Mouse (Mus musculus) liver, embryonic 14.5 days (tissue): Measurements from ENCODE around the gene Jade1. TPM values are rescaled to one million over a fixed set of nuclear protein-coding genes. Genes with fewer than 3 reads are reported as not detected.

Source experiments
- ATAC-seq: fragments of 200-750 bp; cut with Nextera tagmentation; 2 replicates; pipeline ENCODE4 v1.8.0; 2017; ENCODE audit warnings: moderate number of reproducible peaks, mild to moderate bottlenecking, moderate library complexity; ENCODE audit not compliant: insufficient read depth
- DNase-seq, 3 experiments: peaks; one replicate each; pipeline ENCODE4 v3.0.0-alpha.2; 2012 to 2013; ENCODE audit warnings: low read depth in 3 of 3, low spot score in 3 of 3
- H3K27ac ChIP-seq: fragments of 300-500 bp; sonication (generic); 2 replicates; pipeline ENCODE4 v1.5.1; 2014; ENCODE audit warnings: moderate library complexity, mild to moderate bottlenecking, control low read depth, inconsistent platforms
- H3K27me3 ChIP-seq: fragments of 300-500 bp; sonication (generic); 2 replicates; pipeline ENCODE4 v1.6.1; 2014; ENCODE audit warnings: mild to moderate bottlenecking, low read length, moderate library complexity; ENCODE audit not compliant: control insufficient read depth, insufficient read depth
- H3K36me3 ChIP-seq: fragments of 300-500 bp; sonication (generic); replicated peaks from 2 replicates; pipeline ENCODE4 v1.6.1; 2014; ENCODE audit warnings: low read depth; ENCODE audit not compliant: control insufficient read depth, insufficient read depth
- H3K4me1 ChIP-seq, 2 experiments: fragments of 200-500 bp in 1 of 2; fragments of 300-500 bp in 1 of 2; sonication (generic) in 1 of 2; replicated peaks; 2 replicates each; pipeline ENCODE4 v1.6.1; 2012 to 2014; ENCODE audit warnings: antibody characterized with exemption in 1 of 2, inconsistent platforms in 1 of 2, low read length in 1 of 2; ENCODE audit not compliant: control insufficient read depth in 2 of 2, insufficient read depth in 2 of 2
- H3K4me2 ChIP-seq: fragments of 300-500 bp; sonication (generic); 2 replicates; pipeline ENCODE4 v1.6.1; 2014; ENCODE audit warnings: low read depth, mild to moderate bottlenecking, control low read depth, moderate library complexity
- H3K4me3 ChIP-seq, 2 experiments: fragments of 200-500 bp in 1 of 2; fragments of 300-500 bp in 1 of 2; sonication (generic) in 1 of 2; 2 replicates each; pipeline ENCODE4 v1.5.1; 2012 to 2014; ENCODE audit warnings: low read depth in 2 of 2, low read length in 2 of 2, mild to moderate bottlenecking in 2 of 2, control low read depth in 1 of 2, inconsistent platforms in 1 of 2, moderate library complexity in 1 of 2; ENCODE audit not compliant: insufficient read depth in 1 of 2
- H3K9ac ChIP-seq: fragments of 300-500 bp; sonication (generic); replicated peaks from 2 replicates; pipeline ENCODE4 v1.6.1; 2014; ENCODE audit warnings: mild to moderate bottlenecking, control low read depth, moderate library complexity
- H3K9me3 ChIP-seq: fragments of 300-500 bp; sonication (generic); 2 replicates; pipeline ENCODE4 v1.6.1; 2016; ENCODE audit warnings: low read length, mixed read lengths; ENCODE audit not compliant: control insufficient read depth
- CTCF ChIP-seq: IDR thresholded peaks from 2 replicates; pipeline ENCODE4 v1.5.1; 2016; ENCODE audit warnings: antibody characterized with exemption, low read depth, control low read depth
- EP300 ChIP-seq: IDR thresholded peaks from 2 replicates; pipeline ENCODE4 v1.6.1; 2016; ENCODE audit warnings: antibody characterized with exemption, low read depth
- WGBS: fragments of 180-500 bp; shearing (Covaris S2); extraction: QIAGEN DNeasy Blood & Tissue Kit; methylation state at CpG from one replicate; pipeline ENCODE4 v1.1.7; 2014; ENCODE audit not compliant: insufficient replicate concordance; 5-methylcytosine and 5-hydroxymethylcytosine counted together
- polyA plus RNA-seq, 2 experiments: library from polyadenylated mRNA; depleted of rRNA in 1 of 2; stranded (reverse) in 1 of 2; unstranded in 1 of 2; fragments of >200 nt; fragmentation: Nextera tagmentation in 1 of 2; extraction: Ambion mirVana in 1 of 2; gene quantifications; 2 replicates each; pipeline versions ENCODE4 v1.2.1 to v1.2.3; 2012 to 2014

Jade1 gene
- polyA plus RNA-seq, 2 experiments: 4.5 to 6.1 TPM

DNA sequence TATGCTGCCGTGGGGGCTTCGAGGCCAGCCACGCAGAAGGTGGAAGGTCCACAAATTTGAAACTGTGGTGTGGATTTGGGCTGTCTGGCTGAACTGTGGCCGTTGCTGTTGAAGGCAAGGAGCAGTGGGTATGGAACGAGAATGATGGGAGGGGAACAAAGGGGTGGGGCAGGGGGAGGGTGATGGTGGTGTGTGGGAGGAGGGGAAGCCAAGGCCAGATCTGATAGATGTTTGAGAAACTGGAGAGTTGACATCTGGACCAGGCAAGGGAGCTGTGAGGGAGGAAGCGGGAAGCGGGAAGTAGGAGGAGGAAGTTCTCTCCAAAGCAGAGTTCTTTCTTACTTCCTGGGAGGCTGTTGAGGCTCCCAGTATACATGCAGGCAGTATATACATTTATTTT lies 26.7 kb downstream of the Jade1 start:
- Histone ChIP-seq H3K4me1 (peaks cover 0 to 15% of the 10 kb centered on the region in 2 experiments; a peak in 2 of 4 replicates), H3K4me2 (no peak overlapping the region), H3K36me3 (no peaks in the 10 kb centered on the region; the same call in 1 of the 2 replicates), H3K4me3 (no peak overlapping the region), H3K9me3 (no peaks in the 10 kb centered on the region), H3K27me3 (no peaks in the 10 kb centered on the region), H3K27ac (no peak overlapping the region), H3K9ac (no peak overlapping the region)
- no peak for DNase-seq
- WGBS: 62% methylated on average over 7 of the region's 7 CpGs
- TF ChIP-seq EP300 (no peak), CTCF (no peak)
- ATAC-seq: no peak

- Histone ChIP-seq H3K36me3 (no peaks in the 10 kb centered on the region; the same call in 1 of the 2 replicates), H3K9ac (no peak overlapping the region), H3K9me3 (no peaks in the 10 kb centered on the region), H3K4me3 (no peak overlapping the region), H3K4me2 (no peak overlapping the region), H3K27me3 (no peaks in the 10 kb centered on the region), H3K4me1 (peaks cover 0 to 17% of the 10 kb centered on the region in 2 experiments; a peak in 2 of 4 replicates), H3K27ac (no peak overlapping the region)
- no peak for DNase-seq
- TF ChIP-seq CTCF (no peak), EP300 (no peak)
- no peak for ATAC-seq
- 89% methylated on average over 14 of the region's 14 CpGs for WGBS
These were observed 27.6 kb downstream of the Jade1 start for GRCm38 (mm10) chr3:41583092-41583491.

- no peak for ATAC-seq
- Histone ChIP-seq H3K9me3 (no peaks in the 10 kb centered on the region), H3K27ac (no peak overlapping the region), H3K36me3 (no peaks in the 10 kb centered on the region; the same call in 1 of the 2 replicates), H3K4me1 (peaks cover 0 to 19% of the 10 kb centered on the region in 2 experiments; a peak in 2 of 4 replicates), H3K4me2 (no peak overlapping the region), H3K4me3 (no peak overlapping the region), H3K9ac (no peak overlapping the region), H3K27me3 (no peaks in the 10 kb centered on the region)
- TF ChIP-seq EP300 (no peak), CTCF (no peak)
- WGBS: 79% methylated on average over 4 of the region's 4 CpGs
- DNase-seq: no peak
These were observed 28.1 kb downstream of the Jade1 start for GRCm38 (mm10) chr3:41583621-41584020.

GRCm38 (mm10) chr3:41585548-41585947 lies 30.0 kb downstream of the Jade1 start:
- H3K9me3 ChIP-seq: no peaks in the 10 kb centered on the region
- no peak for DNase-seq
- no peak overlapping the region for H3K4me3 ChIP-seq
- H3K27me3 ChIP-seq: no peaks in the 10 kb centered on the region
- TF ChIP-seq CTCF (no peak), EP300 (no peak)
- no peak overlapping the region for H3K9ac ChIP-seq
- no peak overlapping the region for H3K4me2 ChIP-seq
- H3K36me3 ChIP-seq: peaks cover 1% of the 10 kb centered on the region
- peaks cover 0 to 12% of the 10 kb centered on the region in 2 experiments; a peak in 2 of 4 replicates for H3K4me1 ChIP-seq
- ATAC-seq: no peak
- H3K27ac ChIP-seq: no peak overlapping the region
- WGBS: 89% methylated on average over 5 of the region's 5 CpGs

GRCm38 (mm10) chr3:41586330-41586729 lies 30.8 kb downstream of the Jade1 start:
- Histone ChIP-seq H3K4me3 (no peak overlapping the region), H3K4me2 (no peak overlapping the region), H3K27me3 (no peaks in the 10 kb centered on the region), H3K27ac (no peak overlapping the region), H3K4me1 (peaks cover 0 to 7% of the 10 kb centered on the region in 2 experiments; a peak in 1 of 4 replicates), H3K36me3 (peaks cover 5% of the 10 kb centered on the region), H3K9ac (no peak overlapping the region), H3K9me3 (no peaks in the 10 kb centered on the region)
- ATAC-seq (no peak), DNase-seq (no peak)
- 75% methylated on average over 6 of the region's 6 CpGs for WGBS
- TF ChIP-seq EP300 (no peak), CTCF (no peak)
